8 mouse cellular contexts compared by ENCODE assay signal in genomic region chr11:82566092-82566491, GRCm38 (mm10).
"Had no signal": no experiment of that assay in that cellular context is flagged by ENCODE, and none has a peak within 500 bp of the region (broad histone marks: within the 10 kb centered on the region; RNA-seq: fewer than 3 reads in every experiment).

No protein-coding gene starts in this region.

- DNase-seq: kidney, adult 8-10 months; kidney, postnatal 4 days; lung, adult 2 months; spleen, adult 18-20 months; thymus, adult 18-20 months; thymus, postnatal 25 days had no signal

- ATAC-seq: intestine, embryonic 15.5 days; lung, postnatal 0 days had no signal
